Comparison of ENCODE assay signal across 8 mouse cellular contexts in genomic region chr9:65579781-65580371, GRCm38 (mm10). TPM values are rescaled to one million over a fixed set of nuclear protein-coding genes. Genes with fewer than 3 reads are reported as not detected.
DNase-seq lines count a peak whose midpoint lies in the region; ATAC-seq and TF ChIP-seq lines count a peak whose summit lies in the region.

Gene Plekho2 (minus strand): TSS chr9:65580040.

- peak; percentile 35; the same call in 1 of the 2 replicates for TF ChIP-seq POLR2A in brain, embryonic 14.5 days (IDR thresholded peaks at IDR 0.05; ENCODE audit: borderline replicate concordance, extremely low read depth, insufficient read depth, insufficient read length, poor library complexity, severe bottlenecking)

- peak within 1 kb of the TSS; percentile 56 for H3K27ac ChIP-seq in heart, embryonic 12.5 days (ENCODE audit: poor library complexity, severe bottlenecking)
- peak within 1 kb of the TSS; percentile 85 for H3K27ac ChIP-seq in kidney, postnatal 0 days
- H3K27ac ChIP-seq in liver, embryonic 13.5 days, result peak within 1 kb of the TSS; percentile 92
- H3K27ac ChIP-seq in stomach, embryonic 16.5 days (ENCODE audit: low read length), result peak within 1 kb of the TSS; percentile 87

- WGBS in heart, embryonic 12.5 days, result under 1% methylated on average over 45 of the region's 45 CpGs
- WGBS in kidney, postnatal 0 days, result under 1% methylated on average over 43 of the region's 45 CpGs
- under 1% methylated on average over 45 of the region's 45 CpGs for WGBS in liver, embryonic 13.5 days (ENCODE audit: insufficient replicate concordance)
- WGBS in stomach, embryonic 16.5 days, result under 1% methylated on average over 45 of the region's 45 CpGs

- no peaks in the 10 kb centered on the region for H3K9me3 ChIP-seq in erythroblast, embryonic 14.5 days (ENCODE audit: control insufficient read depth, low read length)
- H3K9me3 ChIP-seq in heart, embryonic 12.5 days (replicated peaks), result no peaks in the 10 kb centered on the region
- H3K9me3 ChIP-seq in kidney, postnatal 0 days (replicated peaks; ENCODE audit: low read length), result no peaks in the 10 kb centered on the region
- H3K9me3 ChIP-seq in liver, embryonic 13.5 days (replicated peaks), result no peaks in the 10 kb centered on the region
- no peaks in the 10 kb centered on the region for H3K9me3 ChIP-seq in stomach, embryonic 16.5 days (replicated peaks; ENCODE audit: control insufficient read depth, low read length)

- peak; percentile 96 for DNase-seq in CD4-positive helper T cell, adult 2 months (ENCODE audit: low read depth, low spot score)
- DNase-seq in brain, embryonic 14.5 days (ENCODE audit: low read depth), result peak; percentile 99
- DNase-seq in kidney, postnatal 0 days (ENCODE audit: low spot score), result peak; percentile 99
- peak; percentile 89 for DNase-seq in liver, embryonic 13.5 days
- DNase-seq in neural tube, embryonic 10.5 days (ENCODE audit: extremely low spot score, low spot score), result peak; percentile 100

- H3K4me2 ChIP-seq in heart, embryonic 12.5 days, result peak within 1 kb of the TSS; percentile 74
- H3K4me2 ChIP-seq in kidney, postnatal 0 days (ENCODE audit: low read length), result peak within 1 kb of the TSS; percentile 72
- peak within 1 kb of the TSS; percentile 82 for H3K4me2 ChIP-seq in liver, embryonic 13.5 days
- peak within 1 kb of the TSS; percentile 65 for H3K4me2 ChIP-seq in stomach, embryonic 16.5 days (ENCODE audit: low read depth, low read length)

- H3K9ac ChIP-seq in heart, embryonic 12.5 days, result peak within 1 kb of the TSS; percentile 70
- H3K9ac ChIP-seq in kidney, postnatal 0 days (ENCODE audit: low read depth, low read length), result peak within 1 kb of the TSS; percentile 67
- H3K9ac ChIP-seq in liver, embryonic 13.5 days, result peak within 1 kb of the TSS; percentile 93
- H3K9ac ChIP-seq in stomach, embryonic 16.5 days (ENCODE audit: low read length), result peak within 1 kb of the TSS; percentile 80

- no peak for TF ChIP-seq CTCF in brain, embryonic 14.5 days (IDR thresholded peaks at IDR 0.05; ENCODE audit: borderline replicate concordance, extremely low read depth, insufficient read depth, insufficient read length)
- TF ChIP-seq CTCF in kidney, postnatal 0 days (IDR thresholded peaks at IDR 0.05; ENCODE audit: low read depth), result no peak

- peak within 1 kb of the TSS; percentile 70 for H3K4me3 ChIP-seq in erythroblast, embryonic 14.5 days (replicated peaks)
- H3K4me3 ChIP-seq in heart, embryonic 12.5 days, result peak within 1 kb of the TSS; percentile 58
- peak within 1 kb of the TSS; percentile 55 for H3K4me3 ChIP-seq in kidney, postnatal 0 days (replicated peaks; ENCODE audit: low read depth, low read length)
- peak within 1 kb of the TSS; percentile 81 for H3K4me3 ChIP-seq in liver, embryonic 13.5 days (replicated peaks)
- peak within 1 kb of the TSS; percentile 66 for H3K4me3 ChIP-seq in stomach, embryonic 16.5 days (replicated peaks; ENCODE audit: low read length)

- H3K27me3 ChIP-seq in erythroblast, embryonic 14.5 days (ENCODE audit: control insufficient read depth), result no peaks in the 10 kb centered on the region
- no peaks in the 10 kb centered on the region for H3K27me3 ChIP-seq in heart, embryonic 12.5 days (replicated peaks)
- H3K27me3 ChIP-seq in kidney, postnatal 0 days (ENCODE audit: insufficient read depth, low read length), result no peaks in the 10 kb centered on the region
- H3K27me3 ChIP-seq in liver, embryonic 13.5 days, result no peaks in the 10 kb centered on the region
- no peaks in the 10 kb centered on the region for H3K27me3 ChIP-seq in stomach, embryonic 16.5 days (ENCODE audit: control insufficient read depth, insufficient read depth, low read length)

- H3K4me1 ChIP-seq in erythroblast, embryonic 14.5 days (ENCODE audit: control insufficient read depth), result peaks cover 72% of the 10 kb centered on the region
- peaks cover 51% of the 10 kb centered on the region for H3K4me1 ChIP-seq in heart, embryonic 12.5 days (replicated peaks)
- peaks cover 5% of the 10 kb centered on the region for H3K4me1 ChIP-seq in kidney, postnatal 0 days (replicated peaks; ENCODE audit: insufficient read depth, low read length)
- peaks cover 72% of the 10 kb centered on the region for H3K4me1 ChIP-seq in liver, embryonic 13.5 days (replicated peaks)
- peaks cover 24% of the 10 kb centered on the region for H3K4me1 ChIP-seq in stomach, embryonic 16.5 days (ENCODE audit: control insufficient read depth, insufficient read depth, low read length)

- peaks cover 43% of the 10 kb centered on the region for H3K36me3 ChIP-seq in erythroblast, embryonic 14.5 days (ENCODE audit: control insufficient read depth)
- H3K36me3 ChIP-seq in heart, embryonic 12.5 days, result no peaks in the 10 kb centered on the region
- no peaks in the 10 kb centered on the region for H3K36me3 ChIP-seq in kidney, postnatal 0 days (ENCODE audit: insufficient read depth, low read length)
- H3K36me3 ChIP-seq in liver, embryonic 13.5 days, result peaks cover 20% of the 10 kb centered on the region
- H3K36me3 ChIP-seq in stomach, embryonic 16.5 days (ENCODE audit: control insufficient read depth, insufficient read depth, low read length), result no peaks in the 10 kb centered on the region

- ATAC-seq in heart, embryonic 12.5 days (ENCODE audit: insufficient number of reproducible peaks, low FRiP score), result peak; percentile 89
- ATAC-seq in kidney, postnatal 0 days (replicated peaks; ENCODE audit: low FRiP score, low read depth), result peak; percentile 90
- peak; percentile 72 for ATAC-seq in liver, embryonic 13.5 days (ENCODE audit: low read depth)
- peak; percentile 94 for ATAC-seq in stomach, embryonic 16.5 days (ENCODE audit: insufficient read depth, low FRiP score)

RNA-seq across cellular contexts. Expression of gene Plekho2, which starts in this region (rescaled TPM):
- polyA plus RNA-seq in brain, embryonic 14.5 days (2012; rRNA removed), result 5.9 TPM in 2 replicates
- 11.7 and 13.8 TPM in 2 replicates for polyA plus RNA-seq in erythroblast, embryonic 14.5 days (2012)
- polyA plus RNA-seq in heart, embryonic 12.5 days (2016; fragmentation: Nextera tagmentation; extraction: Ambion mirVana), result 14.0 and 14.9 TPM in 2 replicates
- 13.4 and 14.6 TPM in 2 replicates for polyA plus RNA-seq in kidney, postnatal 0 days (2015; fragmentation: Nextera tagmentation; extraction: Ambion mirVana)
- polyA plus RNA-seq in liver, embryonic 13.5 days (2015; fragmentation: Nextera tagmentation; extraction: Ambion mirVana), result 24.2 and 31.6 TPM in 2 replicates
- 21.4 and 23.0 TPM in 2 replicates for polyA plus RNA-seq in stomach, embryonic 16.5 days (2015; fragmentation: Nextera tagmentation; extraction: Ambion mirVana)

Comparison
In these comparisons a context has a peak if more than half of its experiments do, and no peak if none do; other contexts are left out.
1. Peak in every context shown above with its lines: DNase-seq, ATAC-seq, H3K4me3 ChIP-seq and H3K27ac ChIP-seq.